Mouse (Mus musculus) gastrocnemius, postnatal 36 days (tissue): Measurements from ENCODE around the gene Miga1. TPM values are rescaled to one million over a fixed set of nuclear protein-coding genes. Genes with fewer than 3 reads are reported as not detected.
A peak's percentile ranks its signal among the peaks of the same experiment; 100 is the strongest.
"Not testable (repeated sequence)": the region's sequence is repeated elsewhere in the genome, so short reads cannot be mapped to it uniquely, and the experiment has no call there.

Source experiments
- DNase-seq, 2 experiments: peaks; one replicate each; pipeline ENCODE4 v3.0.0; 2022
- intact Hi-C: fragments of 180-260 bp; cut with DNase I; formaldehyde crosslinking; loops from one replicate; pipeline ENCODE4 v1.15.1; 2025
- total RNA-seq, 2 experiments: library from RNA; stranded (reverse); gene quantifications; 2 replicates each; pipeline ENCODE4 v1.2.3; 2021

Gene Miga1
- total RNA-seq, 2 experiments from 2014 or later: 3.2 to 5.8 TPM

DNA sequence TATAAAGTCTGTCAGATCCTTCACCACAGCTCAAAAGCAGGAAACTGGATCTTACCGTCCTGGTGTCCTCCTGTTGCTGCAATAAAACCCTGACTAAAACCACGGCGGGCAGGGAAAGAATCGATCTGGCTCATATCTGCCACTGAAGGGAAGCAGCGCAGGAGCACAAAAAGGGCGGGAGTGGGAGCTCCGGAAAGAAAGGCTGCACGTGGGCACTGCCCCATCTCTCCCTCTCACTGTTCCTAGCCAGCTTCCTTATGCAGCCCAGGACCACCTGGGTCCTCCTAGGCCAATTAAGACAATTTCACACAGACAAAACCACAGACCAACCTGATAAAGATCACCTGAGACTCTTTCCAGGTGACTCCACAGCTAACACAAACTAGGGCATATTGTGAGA is 78.8 kb downstream of the Miga1 start:
- intact Hi-C loops: no loop called here
- DNase-seq: no peak

DNA sequence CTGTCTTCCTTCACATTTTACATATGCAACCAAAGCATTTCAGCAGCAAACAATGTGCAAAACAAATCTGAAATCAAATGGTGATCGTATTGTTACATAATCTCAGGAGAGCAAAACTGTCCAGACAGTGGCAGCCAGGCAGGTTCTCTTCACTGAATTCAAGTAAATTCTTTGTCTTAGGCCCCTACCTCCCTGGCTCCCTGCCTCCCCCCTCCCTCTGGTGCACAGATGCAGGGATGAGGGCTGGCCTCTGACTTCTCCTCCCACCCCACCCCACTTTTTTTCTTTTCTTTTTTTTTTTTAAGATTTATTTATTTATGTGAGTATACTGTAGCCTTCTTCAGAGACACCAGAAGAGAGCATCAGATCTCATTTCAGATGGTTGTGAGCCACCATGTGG is 79.8 kb downstream of the Miga1 start:
- intact Hi-C loops: no loop called here
- DNase-seq: no peak

DNA sequence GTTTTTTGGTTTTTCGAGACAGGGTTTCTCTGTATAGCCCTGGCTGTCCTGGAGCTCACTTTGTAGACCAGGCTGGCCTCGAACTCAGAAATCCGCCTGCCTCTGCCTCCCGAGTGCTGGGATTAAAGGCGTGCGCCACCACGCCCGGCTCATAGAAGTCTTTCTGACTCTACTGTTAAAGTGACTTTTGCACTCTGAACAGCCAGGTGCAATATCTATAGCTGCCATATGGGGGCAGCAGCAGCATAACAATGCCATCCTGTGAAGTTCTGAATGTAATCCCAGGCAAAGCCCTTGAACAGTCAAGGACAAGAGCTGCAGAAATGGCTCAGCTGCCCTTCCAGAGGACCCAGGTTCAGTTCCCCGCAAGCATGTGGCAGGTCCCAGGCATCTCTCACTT is 80.8 kb downstream of the Miga1 start:
- DNase-seq: peak; percentile 68 to 72
- intact Hi-C loops: not testable (repeated sequence)

- intact Hi-C loops: no loop called here
- no peak for DNase-seq
Observed at GRCm38 (mm10) chr3:152257528-152257927, 82.7 kb downstream of the Miga1 start.

DNA sequence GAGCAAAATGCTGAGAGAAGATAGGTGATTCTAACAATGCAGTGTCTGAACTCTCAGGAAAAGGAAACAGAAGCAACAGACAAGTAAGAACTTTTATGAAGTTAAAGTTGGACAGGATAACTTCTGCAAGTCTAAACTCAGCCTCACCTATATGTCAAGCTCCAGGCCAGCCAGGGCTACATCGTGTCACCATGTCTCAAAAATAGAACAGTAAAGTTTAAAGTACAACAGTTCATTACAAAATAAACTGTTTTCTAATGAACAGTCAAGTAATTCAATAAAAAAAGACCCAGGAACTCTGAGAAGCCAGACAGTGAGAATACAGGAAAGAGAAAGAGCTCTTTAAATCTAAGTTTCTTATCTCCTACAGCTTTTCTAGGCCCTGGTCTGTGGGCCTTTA is 89.7 kb downstream of the Miga1 start:
- no peak for DNase-seq
- intact Hi-C loops: loop anchor here (5.0 kb wide), 1 partner anchor 33 kb away; no protein-coding TSS in a partner anchor

DNA sequence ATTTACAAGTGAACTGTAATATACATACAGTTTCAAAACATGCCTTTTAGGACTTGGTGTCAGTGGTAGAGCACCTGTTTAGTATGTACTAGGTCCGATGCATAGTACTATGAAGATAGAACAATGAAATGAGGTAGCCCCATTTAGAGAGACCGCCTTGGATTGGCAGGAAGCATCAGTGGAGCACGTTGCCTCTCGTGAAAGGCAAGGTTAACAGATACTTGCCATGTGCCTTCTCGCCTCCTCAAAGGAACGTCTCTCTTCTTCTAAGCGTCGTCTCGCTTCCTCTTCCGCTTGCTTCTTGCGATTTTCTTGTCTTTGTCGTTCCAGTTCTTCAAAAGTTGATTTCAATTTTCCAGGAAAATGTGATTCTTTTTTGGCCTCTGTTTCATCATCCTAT is 92.5 kb downstream of the Miga1 start:
- no peak for DNase-seq
- intact Hi-C loops: no loop called here

GRCm38 (mm10) chr3:152245273-152245910 is 94.8 kb downstream of the Miga1 start:
- intact Hi-C loops: no loop called here
- no peak for DNase-seq

GRCm38 (mm10) chr3:152243304-152243703 is 96.9 kb downstream of the Miga1 start:
- intact Hi-C loops: no loop called here
- no peak for DNase-seq

GRCm38 (mm10) chr3:152241098-152241497 is 99.1 kb downstream of the Miga1 start:
- intact Hi-C loops: no loop called here
- DNase-seq: no peak

GRCm38 (mm10) chr3:152239592-152239991 is 100.6 kb downstream of the Miga1 start:
- intact Hi-C loops: no loop called here

DNA sequence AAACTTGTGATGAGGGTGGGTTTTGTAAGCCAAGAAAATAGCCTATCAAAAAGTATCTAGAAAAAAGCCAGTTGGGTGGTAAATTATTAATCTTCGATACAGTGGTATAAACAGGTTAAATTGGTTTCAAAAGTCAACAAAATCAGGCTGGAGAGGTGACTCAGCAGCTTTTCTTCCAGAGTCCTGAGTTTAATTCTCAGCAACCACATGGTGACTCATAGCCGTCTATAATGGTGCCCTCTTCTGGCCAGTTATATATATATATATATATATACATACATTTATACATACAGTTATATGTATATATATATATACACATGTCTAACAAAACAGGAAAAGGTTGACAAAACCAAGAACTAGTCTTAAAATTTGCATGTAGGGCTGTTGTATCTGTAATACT is 101.4 kb downstream of the Miga1 start:
- intact Hi-C loops: no loop called here
- DNase-seq: no peak

More at GRCm38 (mm10) chr3:152239592-152239991, 100.6 kb downstream of the Miga1 start:
- no peak for DNase-seq

GRCm38 (mm10) chr3:152235805-152236204 is 104.4 kb downstream of the Miga1 start:
- intact Hi-C loops: no loop called here
- no peak for DNase-seq

DNA sequence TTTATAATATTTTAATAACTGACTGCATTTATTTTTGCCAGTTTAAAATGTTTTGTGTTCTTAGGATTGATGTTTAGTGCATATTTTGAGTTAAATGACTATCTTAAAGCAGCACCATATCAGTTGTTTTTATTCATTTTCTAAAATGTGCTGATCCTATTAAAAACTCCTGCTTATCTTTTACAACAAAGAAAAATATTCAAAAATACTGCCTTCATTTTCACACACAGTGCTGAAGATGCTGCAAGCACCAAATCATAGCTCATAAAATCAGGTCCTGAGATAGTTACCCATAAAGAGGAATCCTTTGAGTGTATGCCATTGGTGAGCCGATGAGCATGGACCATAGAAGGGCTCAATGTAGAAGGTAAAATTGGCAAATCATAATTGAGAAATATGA is 105.0 kb downstream of the Miga1 start:
- intact Hi-C loops: no loop called here
- DNase-seq: no peak

- intact Hi-C loops: no loop called here
- DNase-seq: no peak
Observed at GRCm38 (mm10) chr3:152231333-152232100, 108.7 kb downstream of the Miga1 start.

DNA sequence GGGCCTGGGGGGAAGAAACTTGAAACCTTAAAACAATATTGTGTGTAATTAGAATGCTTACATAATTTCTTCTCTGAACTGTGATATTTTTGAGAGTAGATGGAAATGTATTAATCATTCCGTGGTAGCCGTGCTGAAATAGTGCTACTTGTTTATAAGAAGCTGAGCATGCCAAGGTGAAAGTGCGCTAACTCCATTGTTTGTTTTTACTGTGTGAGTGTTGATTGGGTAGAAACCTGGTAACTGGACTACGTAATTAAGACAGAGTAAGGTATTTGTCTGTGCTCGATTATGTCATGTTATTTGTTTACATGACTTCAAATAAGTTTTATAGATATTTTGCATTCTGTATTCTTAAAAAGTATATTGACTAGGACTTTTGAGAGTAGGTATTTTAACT is 110.9 kb downstream of the Miga1 start:
- intact Hi-C loops: no loop called here
- no peak for DNase-seq

- intact Hi-C loops: no loop called here
- DNase-seq: no peak
Observed at GRCm38 (mm10) chr3:152228843-152229242, 111.4 kb downstream of the Miga1 start.

GRCm38 (mm10) chr3:152225906-152226305 is 114.3 kb downstream of the Miga1 start:
- intact Hi-C loops: no loop called here
- no peak for DNase-seq

- intact Hi-C loops: no loop called here
- DNase-seq: no peak
Observed at GRCm38 (mm10) chr3:152224918-152225317, 115.3 kb downstream of the Miga1 start.
